Mouse (Mus musculus) cerebellum, adult 9-11 months (tissue): ENCODE measurements around the gene E2f4.

Experiments used
- DNase-seq: peaks from one replicate; pipeline ENCODE4 v3.0.0; 2022

E2f4 gene

DNA sequence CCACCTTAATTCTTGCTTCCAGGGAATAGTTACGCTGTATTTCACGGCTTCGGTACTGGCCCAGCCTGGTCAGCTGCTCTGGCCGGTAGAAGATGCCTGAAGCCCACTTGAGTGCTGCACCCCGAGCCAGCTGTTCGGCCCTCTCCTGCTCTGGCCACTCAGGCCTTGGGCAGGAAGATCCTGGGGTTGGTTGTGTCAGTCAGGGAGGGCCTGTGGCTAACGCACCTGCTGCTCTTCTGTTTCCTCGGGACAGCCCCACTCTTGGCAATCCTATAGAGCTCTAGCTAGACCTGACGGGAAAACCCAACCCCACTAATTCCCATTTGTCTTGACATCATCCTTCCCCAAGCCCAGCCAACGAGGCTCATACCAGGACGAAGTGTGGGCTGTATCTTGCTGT, 2.2 kb upstream of the E2f4 start:
- peak; percentile 60 for DNase-seq

DNA sequence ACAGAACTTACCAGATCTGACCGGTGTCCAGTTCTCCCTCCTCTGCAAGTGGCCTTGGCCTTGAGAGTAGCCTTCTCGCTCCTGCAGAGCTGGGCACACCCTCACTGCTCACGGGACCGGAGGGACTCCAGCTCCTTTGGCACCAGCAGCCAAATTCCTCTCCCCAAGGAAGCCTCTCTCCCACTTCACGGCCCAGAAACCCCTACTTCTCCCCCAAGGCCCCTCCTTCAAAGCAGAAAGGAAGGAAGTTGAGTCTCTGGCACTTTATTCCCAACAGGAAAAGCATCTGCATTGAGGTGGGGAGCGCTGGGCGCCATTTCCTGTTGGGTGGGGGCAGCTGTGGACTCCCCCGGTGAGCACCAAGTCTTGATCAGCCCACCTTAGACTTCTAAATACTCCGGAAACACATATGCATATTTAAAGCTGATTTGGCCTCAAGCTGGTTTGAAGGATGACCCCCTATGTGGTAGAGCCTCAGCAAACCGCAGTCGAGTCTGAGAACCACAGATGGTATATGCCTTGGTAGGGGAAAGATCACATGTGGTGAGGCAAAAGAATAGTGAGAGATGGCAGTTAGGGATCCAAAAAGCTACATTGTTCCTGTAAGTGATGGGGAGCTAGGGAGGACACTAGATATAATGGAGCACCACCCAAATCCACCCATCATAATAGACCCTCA, 1.4 kb upstream of the E2f4 start, which contains the start of gene Exoc3l:
Exoc3l (minus strand) TSS at position 207 of the 679 bp plus-strand sequence.
- peak; percentile 54 for DNase-seq

GRCm38 (mm10) chr8:105298351-105299252, 1.1 kb downstream of the E2f4 start:
- peak; percentile 51 for DNase-seq

GRCm38 (mm10) chr8:105299962-105300361, 2.5 kb downstream of the E2f4 start:
- DNase-seq, result no peak

GRCm38 (mm10) chr8:105303396-105303795, 5.9 kb downstream of the E2f4 start:
- no peak for DNase-seq

DNA sequence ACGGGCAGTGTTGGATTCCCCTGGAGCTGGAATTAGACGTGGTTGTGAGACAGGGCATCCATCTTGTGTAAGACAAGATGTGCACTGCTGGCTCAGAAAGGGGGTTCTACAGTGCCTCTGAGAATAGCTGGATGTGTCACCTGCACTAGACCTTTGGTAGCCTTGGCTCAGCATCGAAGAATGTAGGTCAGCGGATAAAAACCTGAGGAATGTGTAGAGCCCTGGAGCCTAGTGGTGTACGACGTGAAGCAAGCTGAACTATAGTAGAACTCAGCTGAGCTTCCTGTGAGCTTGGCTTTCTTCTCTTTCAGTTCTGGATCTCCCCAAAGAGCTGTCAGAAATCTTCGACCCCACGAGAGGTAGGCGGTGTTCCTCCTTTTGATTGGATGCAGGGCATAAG, 6.4 kb downstream of the E2f4 start:
- DNase-seq, result no peak

GRCm38 (mm10) chr8:105304325-105305210, 7.1 kb downstream of the E2f4 start:
- peak; percentile 44 for DNase-seq

- peak; percentile 88 for DNase-seq
Observed at GRCm38 (mm10) chr8:105305211-105306145, 8.0 kb downstream of the E2f4 start, which contains the start of gene Elmo3. Gene Elmo3, plus strand, starts transcription at chr8:105305601.

DNA sequence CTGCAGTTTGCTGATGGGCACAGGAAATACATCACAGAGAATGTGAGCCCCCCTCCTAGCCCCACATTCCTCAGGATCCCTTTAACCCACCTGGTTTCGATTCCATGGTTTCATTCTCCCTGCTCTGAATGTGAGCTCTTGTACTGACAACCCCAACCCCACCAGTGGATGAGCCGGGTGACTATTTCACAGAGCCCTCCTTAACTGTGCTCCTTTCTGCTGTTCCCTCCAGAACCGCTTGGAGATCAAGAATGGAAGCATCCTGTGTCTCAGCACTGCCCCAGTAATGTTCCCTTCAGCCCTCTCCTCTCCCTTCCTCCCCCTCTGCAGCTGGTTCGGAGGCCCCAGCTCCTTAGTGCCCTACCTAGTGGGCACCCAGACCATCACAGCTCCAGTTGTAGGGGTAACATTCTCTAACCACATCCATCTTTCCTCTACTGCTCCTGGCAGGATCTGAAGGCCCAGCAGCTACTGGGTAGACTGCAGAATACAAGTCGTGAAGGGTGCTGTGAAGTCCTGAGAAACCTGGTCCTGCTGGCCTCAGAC, 8.8 kb downstream of the E2f4 start:
- peak; percentile 64 for DNase-seq

- DNase-seq, result peak; percentile 64
Observed at GRCm38 (mm10) chr8:105307670-105308069, 10.2 kb downstream of the E2f4 start.

- peak; percentile 70 for DNase-seq
Observed at GRCm38 (mm10) chr8:105308428-105308827, 11.0 kb downstream of the E2f4 start.

GRCm38 (mm10) chr8:105309142-105309847, 11.8 kb downstream of the E2f4 start:
- peak; percentile 98 for DNase-seq

- peak; percentile 72 for DNase-seq
Observed at GRCm38 (mm10) chr8:105310118-105310517, 12.7 kb downstream of the E2f4 start.

- no peak for DNase-seq
Observed at GRCm38 (mm10) chr8:105311718-105312117, 14.3 kb downstream of the E2f4 start.

DNA sequence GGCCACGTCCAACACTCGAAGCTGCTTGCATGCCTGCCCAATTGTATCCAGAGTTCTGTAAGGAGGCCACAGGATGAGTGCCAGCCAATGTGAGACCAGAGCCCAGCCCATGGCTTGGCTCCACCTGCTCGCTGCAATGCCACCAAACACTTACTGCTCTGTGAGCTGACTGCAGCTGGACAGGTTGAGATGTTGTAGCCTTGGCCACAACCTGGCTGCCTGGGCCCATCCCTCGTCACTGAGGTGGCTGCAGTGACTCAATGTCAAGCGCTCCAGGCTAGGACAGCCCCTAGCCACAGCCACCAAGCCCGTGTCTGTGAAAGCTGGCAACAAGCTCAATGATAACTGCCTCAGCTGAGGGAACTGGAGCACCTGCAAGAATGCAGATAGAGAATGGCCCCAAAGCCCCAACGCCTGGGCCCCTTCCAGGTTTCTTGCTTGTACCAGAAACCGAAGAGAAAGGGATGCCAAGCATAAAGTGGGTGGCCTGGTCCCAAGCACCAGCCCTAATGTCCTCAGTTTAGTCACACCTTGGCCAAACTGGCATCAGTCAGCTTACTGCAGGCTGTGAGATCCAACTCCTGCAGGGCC, 15.5 kb downstream of the E2f4 start:
- peak; percentile 72 for DNase-seq

- DNase-seq, result peak; percentile 51
Observed at GRCm38 (mm10) chr8:105313622-105314402, 16.3 kb downstream of the E2f4 start.

- peak; percentile 79 for DNase-seq
Observed at GRCm38 (mm10) chr8:105315073-105315769, 17.8 kb downstream of the E2f4 start.

DNA sequence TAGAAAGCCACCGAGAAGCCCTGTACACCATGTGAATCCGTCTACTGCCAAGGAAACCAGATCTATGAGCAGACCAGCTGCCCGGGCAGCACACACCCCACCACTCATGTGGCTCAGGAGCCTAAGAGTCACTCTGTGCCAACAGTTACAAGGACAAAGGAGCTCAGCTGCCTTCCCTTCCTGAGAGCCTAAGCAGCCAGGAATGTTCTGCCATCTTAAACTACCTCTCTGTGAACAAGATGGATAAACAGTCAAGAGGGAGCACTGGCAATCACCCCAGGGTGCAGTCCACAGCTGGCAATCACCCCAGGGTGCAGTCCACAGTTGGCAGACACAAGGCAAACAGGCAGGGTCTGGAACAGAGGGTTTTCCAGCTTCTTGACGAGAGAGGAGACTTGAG, 20.5 kb downstream of the E2f4 start:
- no peak for DNase-seq
